Mouse (Mus musculus): Measurements from ENCODE around the gene Errfi1. TPM values are rescaled to one million over a fixed set of nuclear protein-coding genes. Genes with fewer than 3 reads are reported as not detected.
"Not testable (repeated sequence)": the region's sequence is repeated elsewhere in the genome, so short reads cannot be mapped to it uniquely, and the experiment has no call there.

The Errfi1 gene
- polyA plus RNA-seq, 1 experiment from 2014 or later, result 14.0 TPM

DNA sequence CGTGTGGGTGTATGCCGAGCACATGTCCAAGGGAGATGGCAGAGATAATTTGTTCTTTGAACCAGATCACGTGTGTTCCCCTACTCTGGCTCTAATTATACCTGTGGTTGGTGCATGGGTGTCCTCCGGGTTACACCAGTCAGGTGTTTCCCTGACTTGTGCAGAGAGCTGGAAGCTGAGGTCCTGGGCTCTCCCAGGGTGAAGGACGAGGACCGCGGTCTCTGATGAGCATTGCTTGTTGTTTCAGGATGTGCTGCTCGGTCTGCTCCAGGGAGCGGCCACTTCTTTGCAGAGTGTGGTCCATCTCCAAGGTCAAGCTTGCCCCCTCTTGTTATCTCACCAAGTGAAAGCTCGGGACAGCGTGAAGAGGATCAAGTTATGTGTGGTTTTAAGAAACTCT is 12.3 kb downstream of the Errfi1 start:
- no peak overlapping the region for H3K4me3 ChIP-seq
- H3K9me3 ChIP-seq (replicated peaks), result no peaks in the 10 kb centered on the region
- H3K4me1 ChIP-seq (replicated peaks), result peaks cover 28% of the 10 kb centered on the region
- WGBS, result 88% methylated on average over 11 of the region's 11 CpGs
- no peak for ATAC-seq (ENCODE audit: insufficient number of reproducible peaks, low FRiP score)
- H3K27me3 ChIP-seq (replicated peaks), result no peaks in the 10 kb centered on the region
- H3K9ac ChIP-seq, result no peak overlapping the region
- H3K4me2 ChIP-seq, result no peak overlapping the region
- H3K36me3 ChIP-seq, result peaks cover 24% of the 10 kb centered on the region
- H3K27ac ChIP-seq (ENCODE audit: poor library complexity, severe bottlenecking), result no peak overlapping the region

DNA sequence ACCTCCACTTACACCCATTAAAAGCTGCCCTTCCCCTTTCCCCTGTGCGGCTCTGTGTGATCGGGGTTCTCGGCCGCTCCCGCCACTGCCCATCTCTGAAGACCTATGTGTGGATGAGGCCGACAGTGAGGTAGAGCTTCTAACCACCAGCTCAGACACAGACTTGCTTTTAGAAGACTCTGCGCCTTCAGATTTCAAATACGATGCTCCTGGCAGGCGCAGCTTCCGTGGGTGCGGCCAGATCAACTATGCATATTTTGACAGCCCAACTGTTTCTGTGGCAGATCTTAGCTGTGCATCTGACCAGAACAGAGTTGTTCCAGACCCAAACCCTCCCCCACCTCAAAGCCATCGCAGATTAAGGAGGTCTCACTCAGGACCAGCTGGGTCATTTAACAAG is 12.8 kb downstream of the Errfi1 start:
- no peak overlapping the region for H3K27ac ChIP-seq (ENCODE audit: poor library complexity, severe bottlenecking)
- H3K9me3 ChIP-seq (replicated peaks), result no peaks in the 10 kb centered on the region
- no peak overlapping the region for H3K9ac ChIP-seq
- H3K4me3 ChIP-seq, result no peak overlapping the region
- 91% methylated on average over 12 of the region's 12 CpGs for WGBS
- H3K4me1 ChIP-seq (replicated peaks), result peaks cover 30% of the 10 kb centered on the region
- peaks cover 24% of the 10 kb centered on the region for H3K36me3 ChIP-seq
- no peak for ATAC-seq (ENCODE audit: insufficient number of reproducible peaks, low FRiP score)
- no peak overlapping the region for H3K4me2 ChIP-seq
- no peaks in the 10 kb centered on the region for H3K27me3 ChIP-seq (replicated peaks)

DNA sequence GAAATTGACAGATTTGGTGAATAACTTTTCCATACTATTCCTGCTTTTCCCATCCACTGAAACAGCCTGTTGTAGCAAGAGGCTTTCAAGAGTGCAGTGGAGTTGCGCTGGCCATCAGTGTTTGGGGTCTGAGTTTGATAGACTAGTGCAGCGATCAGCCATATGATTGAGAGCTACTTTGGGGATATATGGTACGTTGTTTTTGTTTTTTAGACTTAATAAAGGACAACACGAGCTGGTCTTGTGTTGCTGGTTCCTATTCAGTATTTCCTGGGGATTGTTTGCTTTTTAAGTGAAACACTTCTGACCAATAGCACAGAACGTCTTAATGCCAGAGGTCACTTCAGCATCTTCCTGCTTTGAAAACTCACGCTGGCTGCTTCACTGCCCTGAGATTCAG is 14.4 kb downstream of the Errfi1 start:
- no peak overlapping the region for H3K27ac ChIP-seq (ENCODE audit: poor library complexity, severe bottlenecking)
- no peaks in the 10 kb centered on the region for H3K27me3 ChIP-seq (replicated peaks)
- no peaks in the 10 kb centered on the region for H3K9me3 ChIP-seq (replicated peaks)
- H3K4me2 ChIP-seq, result no peak overlapping the region
- H3K9ac ChIP-seq, result no peak overlapping the region
- H3K36me3 ChIP-seq, result peaks cover 24% of the 10 kb centered on the region
- no peak overlapping the region for H3K4me3 ChIP-seq
- WGBS, result 75% methylated on average over 6 of the region's 6 CpGs
- peaks cover 38% of the 10 kb centered on the region for H3K4me1 ChIP-seq (replicated peaks)
- ATAC-seq (ENCODE audit: insufficient number of reproducible peaks, low FRiP score), result no peak

DNA sequence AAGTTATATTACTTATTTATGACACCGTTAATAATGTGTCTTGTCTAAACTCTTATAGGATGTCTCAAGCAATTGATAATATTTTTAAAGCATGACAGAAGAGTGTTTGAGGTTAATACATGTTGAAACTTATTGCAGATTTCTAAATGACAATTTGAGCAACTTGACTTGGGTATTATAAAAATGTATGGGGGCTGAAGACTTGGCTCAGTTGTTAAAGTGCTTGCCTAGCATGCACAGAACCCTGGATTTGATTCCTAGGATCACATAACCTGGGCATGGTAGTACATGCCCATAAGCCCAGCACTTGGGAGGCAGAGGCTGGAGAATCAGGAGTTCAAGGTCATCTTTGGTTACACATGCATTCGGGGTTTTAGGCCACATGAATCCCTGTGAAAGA is 15.1 kb downstream of the Errfi1 start:
- Histone ChIP-seq H3K4me3 (no peak overlapping the region), H3K27ac (ENCODE audit: poor library complexity, severe bottlenecking) (no peak overlapping the region), H3K27me3 (replicated peaks) (no peaks in the 10 kb centered on the region), H3K9me3 (replicated peaks) (no peaks in the 10 kb centered on the region), H3K9ac (no peak overlapping the region), H3K4me2 (no peak overlapping the region), H3K36me3 (peaks cover 24% of the 10 kb centered on the region), H3K4me1 (replicated peaks) (peaks cover 38% of the 10 kb centered on the region)
- no peak for ATAC-seq (ENCODE audit: insufficient number of reproducible peaks, low FRiP score)
- WGBS, result 76% methylated on average over 2 of the region's 2 CpGs

DNA sequence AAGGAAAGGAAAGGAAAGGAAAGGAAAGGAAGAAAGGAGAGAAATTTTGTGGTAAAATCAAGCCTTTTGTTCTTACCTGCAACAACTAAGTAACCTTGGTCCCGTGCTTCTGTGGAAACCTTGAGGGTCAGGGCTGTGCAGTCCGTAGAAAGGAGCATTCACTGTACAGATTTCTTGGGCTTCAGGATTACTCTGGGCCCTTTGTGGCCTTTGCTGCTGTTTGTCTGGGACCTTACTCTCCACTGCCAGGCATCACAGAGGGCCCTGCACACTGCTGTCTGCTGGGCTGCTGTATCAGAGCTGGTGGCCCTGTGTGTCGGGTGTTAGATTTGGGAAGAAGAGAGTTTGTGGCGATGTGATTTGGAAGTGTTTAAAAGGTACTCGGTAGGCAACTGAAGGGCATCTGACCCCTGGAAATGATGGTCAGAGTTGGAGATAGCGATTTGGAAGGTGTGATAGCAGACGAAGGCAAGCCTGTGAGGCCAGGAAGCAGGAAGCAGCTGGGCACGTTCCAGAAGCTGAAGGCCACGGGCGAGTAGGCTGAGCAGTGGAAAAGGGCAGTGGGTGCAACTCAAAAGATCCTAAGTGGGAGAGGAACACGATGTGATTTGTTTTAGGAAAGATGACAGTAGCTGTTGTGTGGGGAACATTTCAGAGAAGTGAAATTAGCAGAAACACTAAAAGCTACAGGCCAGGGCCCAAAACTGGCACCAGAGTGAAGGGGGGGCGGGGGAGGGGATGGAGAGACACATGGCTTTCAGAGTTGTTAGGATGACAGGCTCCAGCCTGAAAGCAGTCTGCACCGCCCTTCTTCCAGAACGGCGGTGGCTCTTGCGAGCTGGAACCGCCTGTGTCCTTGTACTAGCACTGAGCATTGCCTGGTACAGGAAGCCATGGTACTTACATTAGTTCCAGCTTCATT is 15.8 kb downstream of the Errfi1 start:
- H3K27ac ChIP-seq (ENCODE audit: poor library complexity, severe bottlenecking), result no peak overlapping the region
- H3K9ac ChIP-seq, result no peak overlapping the region
- no peaks in the 10 kb centered on the region for H3K27me3 ChIP-seq (replicated peaks)
- H3K36me3 ChIP-seq, result peaks cover 24% of the 10 kb centered on the region
- peaks cover 38% of the 10 kb centered on the region for H3K4me1 ChIP-seq (replicated peaks)
- no peak overlapping the region for H3K4me3 ChIP-seq
- WGBS, result 43% methylated on average over 17 of the region's 17 CpGs
- no peak for ATAC-seq (ENCODE audit: insufficient number of reproducible peaks, low FRiP score)
- H3K4me2 ChIP-seq, result no peak overlapping the region
- no peaks in the 10 kb centered on the region for H3K9me3 ChIP-seq (replicated peaks)

DNA sequence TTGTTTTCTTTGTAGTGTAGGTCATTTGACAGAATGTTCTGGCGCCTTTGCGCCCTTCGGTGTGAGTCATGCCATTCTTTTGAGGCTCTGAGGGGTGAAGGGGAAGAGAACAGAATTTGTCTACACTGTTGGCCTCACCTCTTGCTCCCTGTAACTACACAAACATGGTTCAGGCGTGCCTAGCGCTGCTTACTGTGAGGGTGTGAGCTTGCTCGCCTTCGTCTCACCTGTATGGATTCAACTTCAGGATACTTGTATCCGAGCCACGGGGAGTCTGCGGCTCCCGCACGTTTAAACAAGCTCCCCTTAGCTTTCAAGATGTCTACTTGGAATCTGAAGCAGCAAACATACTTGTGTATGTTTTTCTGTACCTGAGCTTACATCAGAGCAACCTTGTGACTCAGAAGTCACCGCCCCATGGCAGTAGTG is 17.3 kb downstream of the Errfi1 start:
- peaks cover 38% of the 10 kb centered on the region for H3K4me1 ChIP-seq (replicated peaks)
- no peaks in the 10 kb centered on the region for H3K27me3 ChIP-seq (replicated peaks)
- peak overlapping the region; percentile 39; the same call in 1 of the 2 replicates for H3K27ac ChIP-seq (ENCODE audit: poor library complexity, severe bottlenecking)
- ATAC-seq (ENCODE audit: insufficient number of reproducible peaks, low FRiP score), result no peak
- no peaks in the 10 kb centered on the region for H3K9me3 ChIP-seq (replicated peaks)
- WGBS, result 76% methylated on average over 13 of the region's 13 CpGs
- peaks cover 19% of the 10 kb centered on the region for H3K36me3 ChIP-seq
- H3K9ac ChIP-seq, result no peak overlapping the region
- 0 out of 2 replicates have a peak overlapping the region, but pooled peaks have one; percentile 15 for H3K4me2 ChIP-seq
- no peak overlapping the region for H3K4me3 ChIP-seq

DNA sequence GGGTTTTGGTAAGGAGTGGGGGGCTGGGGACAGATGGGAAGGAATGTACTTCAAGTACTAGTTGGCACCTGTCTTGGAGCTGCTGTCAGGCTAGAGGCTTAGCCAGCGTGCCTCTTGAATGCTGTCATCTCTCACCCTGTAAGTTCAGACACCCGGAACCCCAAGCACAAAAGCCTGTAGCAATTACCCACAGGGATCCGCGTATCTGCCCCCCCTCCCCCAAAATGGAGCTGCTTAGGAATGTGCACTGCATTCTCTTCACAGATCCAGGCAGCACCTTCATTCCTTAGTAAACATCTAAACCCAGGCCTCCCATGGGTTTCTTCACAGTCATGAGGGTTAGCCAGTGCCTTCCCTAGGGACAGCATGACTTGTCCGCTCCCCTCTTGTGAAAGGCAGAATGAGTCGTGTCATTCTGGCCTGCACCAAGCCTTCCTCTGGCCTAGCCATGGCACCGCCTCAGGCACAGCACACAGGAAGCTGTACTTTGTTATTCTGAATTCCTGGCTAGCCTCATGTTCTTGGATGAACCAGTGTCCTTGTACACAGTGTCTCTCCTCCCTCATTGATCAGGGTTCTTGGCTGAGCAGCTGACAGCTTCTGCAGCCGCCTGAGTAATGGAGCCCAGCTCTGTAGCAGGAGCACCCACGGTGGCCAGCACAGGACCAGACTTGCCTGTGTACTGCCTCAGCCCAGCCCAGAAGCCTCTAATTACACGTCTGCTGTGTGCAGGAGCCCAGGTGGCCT is 17.8 kb downstream of the Errfi1 start:
- ATAC-seq (ENCODE audit: insufficient number of reproducible peaks, low FRiP score), result peak; percentile 54
- Histone ChIP-seq H3K4me3 (no peak overlapping the region), H3K9me3 (replicated peaks) (no peaks in the 10 kb centered on the region), H3K27ac (ENCODE audit: poor library complexity, severe bottlenecking) (peak overlapping the region; percentile 39), H3K4me1 (replicated peaks) (peaks cover 38% of the 10 kb centered on the region), H3K36me3 (peaks cover 13% of the 10 kb centered on the region), H3K27me3 (replicated peaks) (no peaks in the 10 kb centered on the region), H3K9ac (peak overlapping the region; percentile 5; the same call in 1 of the 2 replicates), H3K4me2 (0 out of 2 replicates have a peak overlapping the region, but pooled peaks have one; percentile 15)
- WGBS, result 28% methylated on average over 10 of the region's 10 CpGs

DNA sequence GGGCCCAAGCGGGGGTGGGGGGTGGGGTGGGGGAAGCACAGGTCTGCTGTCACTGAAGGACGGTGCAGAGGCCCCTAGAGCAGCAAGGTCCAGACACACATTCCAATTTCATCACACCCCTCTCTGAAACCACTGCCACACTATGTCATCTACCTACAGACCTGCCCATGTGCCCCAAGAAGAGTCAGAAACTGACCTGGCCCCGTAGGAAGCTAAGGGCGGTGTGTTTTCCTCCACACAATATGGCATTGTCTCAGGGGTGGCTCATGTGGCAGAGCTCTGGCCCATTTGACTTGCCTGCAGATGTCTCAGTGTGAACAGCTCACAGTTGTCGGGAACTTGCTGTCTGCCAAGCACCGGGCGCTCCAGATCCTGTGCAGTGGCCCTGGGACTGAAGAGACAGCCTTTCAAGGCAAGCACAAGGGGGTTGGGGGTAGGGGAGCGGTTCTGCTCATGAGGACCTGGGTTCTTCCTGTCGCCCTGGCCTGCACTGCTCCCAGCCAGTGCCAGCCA is 18.5 kb downstream of the Errfi1 start:
- Histone ChIP-seq H3K4me3 (no peak overlapping the region), H3K9ac (peak overlapping the region; percentile 5; the same call in 1 of the 2 replicates), H3K27ac (ENCODE audit: poor library complexity, severe bottlenecking) (peak overlapping the region; percentile 39), H3K9me3 (replicated peaks) (no peaks in the 10 kb centered on the region), H3K27me3 (replicated peaks) (no peaks in the 10 kb centered on the region), H3K36me3 (peaks cover 7% of the 10 kb centered on the region), H3K4me1 (replicated peaks) (peaks cover 38% of the 10 kb centered on the region), H3K4me2 (peak overlapping the region; percentile 15; the same call in 1 of the 2 replicates)
- ATAC-seq (ENCODE audit: insufficient number of reproducible peaks, low FRiP score), result peak; percentile 19; the same call in 1 of the 2 replicates
- 37% methylated on average over 9 of the region's 9 CpGs for WGBS

DNA sequence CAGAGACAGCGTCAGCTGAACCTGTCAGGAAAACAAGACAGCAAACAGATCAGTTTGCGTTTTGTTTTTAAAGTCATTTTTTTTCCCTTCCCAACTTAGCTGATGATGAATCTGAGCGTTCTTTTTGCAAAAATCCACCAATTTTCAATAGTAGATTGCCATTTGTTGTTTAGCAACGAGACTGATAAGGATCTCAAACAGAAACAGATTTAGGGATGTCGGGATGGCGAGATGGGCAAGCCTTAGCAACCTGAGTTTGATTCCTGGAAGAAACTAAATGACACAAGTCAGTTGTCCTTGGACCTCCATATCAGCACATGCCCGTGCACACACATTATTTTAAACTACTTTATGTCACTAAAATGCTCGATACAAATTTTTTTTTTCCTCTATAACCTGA is 19.0 kb downstream of the Errfi1 start:
- 64% methylated on average over 8 of the region's 8 CpGs for WGBS
- Histone ChIP-seq H3K4me2 (no peak overlapping the region), H3K9ac (0 out of 2 replicates have a peak overlapping the region, but pooled peaks have one; percentile 5), H3K4me1 (replicated peaks) (peaks cover 38% of the 10 kb centered on the region), H3K4me3 (no peak overlapping the region), H3K36me3 (0 out of 2 replicates have a peak, but pooled peaks cover 4% of the 10 kb centered on the region), H3K27me3 (replicated peaks) (no peaks in the 10 kb centered on the region), H3K9me3 (replicated peaks) (no peaks in the 10 kb centered on the region), H3K27ac (ENCODE audit: poor library complexity, severe bottlenecking) (no peak overlapping the region)
- ATAC-seq (ENCODE audit: insufficient number of reproducible peaks, low FRiP score), result no peak

DNA sequence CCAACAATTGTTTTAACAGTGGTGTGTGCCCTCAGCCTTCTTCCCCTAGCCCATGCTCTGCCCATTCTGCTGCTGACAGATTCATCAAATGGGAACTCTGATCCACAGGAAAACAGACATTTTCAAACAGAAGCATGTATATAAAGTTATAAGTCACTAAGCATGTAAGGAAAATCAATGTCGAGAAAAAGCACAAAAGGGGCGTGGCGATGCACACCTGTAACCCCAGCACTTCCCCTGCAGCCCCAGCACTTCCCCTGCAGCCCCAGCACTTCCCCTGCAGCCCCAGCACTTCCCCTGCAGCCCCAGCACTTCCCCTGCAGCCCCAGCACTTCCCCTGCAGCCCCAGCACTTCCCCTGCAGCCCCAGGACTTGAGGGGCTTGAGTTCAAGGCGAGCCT is 20.7 kb downstream of the Errfi1 start:
- H3K9ac ChIP-seq; H3K4me3 ChIP-seq; ATAC-seq (ENCODE audit: insufficient number of reproducible peaks, low FRiP score); H3K4me2 ChIP-seq; H3K27me3 ChIP-seq (replicated peaks); H3K36me3 ChIP-seq; H3K27ac ChIP-seq (ENCODE audit: poor library complexity, severe bottlenecking): not testable (repeated sequence)
- H3K9me3 ChIP-seq (replicated peaks), result peaks cover 14% of the 10 kb centered on the region
- WGBS, result 75% methylated on average over 4 of the region's 4 CpGs
- peaks cover 29% of the 10 kb centered on the region for H3K4me1 ChIP-seq (replicated peaks)

DNA sequence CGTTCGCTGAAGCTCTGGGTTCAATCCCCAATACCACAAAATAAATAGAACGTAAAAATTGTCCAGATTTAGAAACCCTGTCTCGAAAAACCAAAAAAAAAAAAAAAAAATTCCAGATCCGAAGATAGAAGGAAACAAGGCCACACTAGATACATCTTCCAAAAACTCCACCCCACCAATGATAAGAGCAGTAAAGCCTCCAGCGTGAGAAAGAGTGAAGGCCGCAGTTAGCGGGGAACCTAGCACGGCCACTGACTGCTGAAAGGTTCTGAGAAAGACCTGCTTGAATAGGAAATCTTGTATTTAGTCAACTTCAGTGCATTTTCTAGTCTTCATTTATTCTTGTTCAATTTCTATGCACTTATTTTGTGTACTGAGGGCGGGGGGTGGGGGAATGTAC is 21.7 kb downstream of the Errfi1 start:
- H3K9ac ChIP-seq, result no peak overlapping the region
- H3K4me1 ChIP-seq (replicated peaks), result peaks cover 20% of the 10 kb centered on the region
- H3K4me2 ChIP-seq, result no peak overlapping the region
- H3K4me3 ChIP-seq, result no peak overlapping the region
- ATAC-seq (ENCODE audit: insufficient number of reproducible peaks, low FRiP score), result no peak
- peaks cover 24% of the 10 kb centered on the region for H3K9me3 ChIP-seq (replicated peaks)
- H3K27ac ChIP-seq (ENCODE audit: poor library complexity, severe bottlenecking), result no peak overlapping the region
- H3K27me3 ChIP-seq (replicated peaks), result no peaks in the 10 kb centered on the region
- no peaks in the 10 kb centered on the region for H3K36me3 ChIP-seq
- 73% methylated on average over 10 of the region's 10 CpGs for WGBS
